Mouse (Mus musculus) forebrain, embryonic 11.5 days (tissue): Measurements from ENCODE around the gene Klhl29. TPM values are rescaled to one million over a fixed set of nuclear protein-coding genes. Genes with fewer than 3 reads are reported as not detected.
A peak's percentile ranks its signal among the peaks of the same experiment; 100 is the strongest.

Source experiments
- ATAC-seq: fragments of 200-750 bp; cut with Nextera tagmentation; replicated peaks from 2 replicates; pipeline ENCODE4 v1.8.0; 2017; ENCODE audit warnings: moderate TSS enrichment; ENCODE audit not compliant: low FRiP score
- DNase-seq: peaks from one replicate; pipeline ENCODE4 v3.0.0-alpha.2; 2017; ENCODE audit warnings: low spot score
- H3K27ac ChIP-seq: fragments of 300-500 bp; sonication (generic); 2 replicates; pipeline ENCODE4 v1.5.1; 2014; ENCODE audit warnings: low read depth, low read length
- H3K27me3 ChIP-seq: fragments of 300-500 bp; sonication (generic); 2 replicates; pipeline ENCODE4 v1.6.1; 2014; ENCODE audit warnings: mild to moderate bottlenecking, low read length, mixed read lengths; ENCODE audit not compliant: control insufficient read depth, insufficient read depth
- H3K36me3 ChIP-seq: fragments of 300-500 bp; sonication (generic); 2 replicates; pipeline ENCODE4 v1.6.1; 2014; ENCODE audit warnings: mild to moderate bottlenecking, low read length, moderate library complexity, mixed read lengths; ENCODE audit not compliant: control insufficient read depth, insufficient read depth
- H3K4me1 ChIP-seq: fragments of 300-500 bp; sonication (generic); replicated peaks from 2 replicates; pipeline ENCODE4 v1.6.1; 2014; ENCODE audit warnings: low read length, mixed read lengths; ENCODE audit not compliant: control insufficient read depth, insufficient read depth
- H3K4me2 ChIP-seq: fragments of 300-500 bp; sonication (generic); 2 replicates; pipeline ENCODE4 v1.6.1; 2014; ENCODE audit warnings: low read depth, mild to moderate bottlenecking, low read length, moderate library complexity, mixed read lengths; ENCODE audit not compliant: severe bottlenecking
- H3K4me3 ChIP-seq: fragments of 300-500 bp; sonication (generic); 2 replicates; pipeline ENCODE4 v1.5.1; 2014; ENCODE audit warnings: low read depth, low read length
- H3K9ac ChIP-seq: fragments of 300-500 bp; sonication (generic); 2 replicates; pipeline ENCODE4 v1.6.1; 2014; ENCODE audit warnings: low read length
- H3K9me3 ChIP-seq: fragments of 300-500 bp; sonication (generic); 2 replicates; pipeline ENCODE4 v1.6.1; 2016; ENCODE audit warnings: low read length, mixed read lengths; ENCODE audit not compliant: control insufficient read depth
- WGBS: fragments of 180-500 bp; shearing (Covaris S2); extraction: QIAGEN DNeasy Blood & Tissue Kit; methylation state at CpG from one replicate; pipeline ENCODE4 v1.1.7; 2014; 5-methylcytosine and 5-hydroxymethylcytosine counted together
- polyA plus RNA-seq: library from polyadenylated mRNA; unstranded; fragments of >200 nt; fragmentation: Nextera tagmentation; extraction: Ambion mirVana; gene quantifications from 2 replicates; pipeline ENCODE4 v1.2.1, GENCODE M21; 2014

Gene Klhl29
- polyA plus RNA-seq, 1 experiment from 2014 or later, result 3.8 TPM

GRCm38 (mm10) chr12:5108613-5109012 is 266.9 kb downstream of the Klhl29 start:
- Histone ChIP-seq H3K27ac (no peak overlapping the region), H3K27me3 (no peaks in the 10 kb centered on the region), H3K9ac (no peak overlapping the region), H3K4me1 (no peaks in the 10 kb centered on the region), H3K9me3 (no peaks in the 10 kb centered on the region), H3K4me2 (no peak overlapping the region), H3K4me3 (no peak overlapping the region), H3K36me3 (no peaks in the 10 kb centered on the region)
- ATAC-seq, result no peak
- DNase-seq, result no peak
- WGBS, result 91% methylated on average over 6 of the region's 6 CpGs

DNA sequence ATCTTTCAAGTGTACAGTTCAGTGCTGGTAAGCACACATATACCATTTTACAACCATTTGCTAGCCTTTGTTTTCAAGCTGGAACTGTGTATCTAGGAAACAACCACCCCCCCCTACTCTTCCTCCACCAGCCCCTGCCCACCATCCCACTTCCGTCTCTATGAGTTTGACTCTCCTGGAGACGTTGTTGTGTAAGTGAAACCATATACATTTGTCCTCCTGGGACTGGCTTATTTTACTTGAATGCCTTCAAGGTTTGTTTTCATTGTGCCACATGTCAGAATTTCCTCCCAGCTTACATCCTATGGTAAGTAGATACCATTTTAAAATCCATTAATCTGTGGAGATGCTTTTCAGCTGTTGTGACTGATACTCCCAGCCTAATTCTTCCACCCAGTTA is 267.7 kb downstream of the Klhl29 start:
- H3K27me3 ChIP-seq, result no peaks in the 10 kb centered on the region
- DNase-seq (no peak), ATAC-seq (no peak)

GRCm38 (mm10) chr12:5104422-5105052 is 270.9 kb downstream of the Klhl29 start:
- no peak overlapping the region for H3K4me3 ChIP-seq
- no peaks in the 10 kb centered on the region for H3K9me3 ChIP-seq
- no peak overlapping the region for H3K9ac ChIP-seq
- no peaks in the 10 kb centered on the region for H3K27me3 ChIP-seq
- H3K4me1 ChIP-seq, result no peaks in the 10 kb centered on the region
- ATAC-seq, result no peak
- DNase-seq, result no peak
- 88% methylated on average over 9 of the region's 9 CpGs for WGBS
- no peak overlapping the region for H3K27ac ChIP-seq
- H3K36me3 ChIP-seq, result no peaks in the 10 kb centered on the region
- no peak overlapping the region for H3K4me2 ChIP-seq

More for the DNA sequence above, 267.7 kb downstream of the Klhl29 start:
- WGBS, result 67% methylated on average over 2 of the region's 2 CpGs
- Histone ChIP-seq H3K9ac (no peak overlapping the region), H3K27ac (no peak overlapping the region), H3K9me3 (no peaks in the 10 kb centered on the region), H3K4me2 (no peak overlapping the region), H3K36me3 (no peaks in the 10 kb centered on the region), H3K4me1 (no peaks in the 10 kb centered on the region), H3K4me3 (no peak overlapping the region)

- no peak overlapping the region for H3K4me2 ChIP-seq
- H3K4me3 ChIP-seq, result no peak overlapping the region
- H3K9me3 ChIP-seq, result no peaks in the 10 kb centered on the region
- no peaks in the 10 kb centered on the region for H3K27me3 ChIP-seq
- H3K27ac ChIP-seq, result no peak overlapping the region
- WGBS, result 83% methylated on average over 13 of the region's 13 CpGs
- H3K9ac ChIP-seq, result no peak overlapping the region
- no peaks in the 10 kb centered on the region for H3K36me3 ChIP-seq
- H3K4me1 ChIP-seq, result no peaks in the 10 kb centered on the region
- DNase-seq (no peak), ATAC-seq (0 out of 2 replicates have a peak, but pooled peaks have one; percentile 2)
Observed at GRCm38 (mm10) chr12:5101411-5102024, 274.0 kb downstream of the Klhl29 start.

DNA sequence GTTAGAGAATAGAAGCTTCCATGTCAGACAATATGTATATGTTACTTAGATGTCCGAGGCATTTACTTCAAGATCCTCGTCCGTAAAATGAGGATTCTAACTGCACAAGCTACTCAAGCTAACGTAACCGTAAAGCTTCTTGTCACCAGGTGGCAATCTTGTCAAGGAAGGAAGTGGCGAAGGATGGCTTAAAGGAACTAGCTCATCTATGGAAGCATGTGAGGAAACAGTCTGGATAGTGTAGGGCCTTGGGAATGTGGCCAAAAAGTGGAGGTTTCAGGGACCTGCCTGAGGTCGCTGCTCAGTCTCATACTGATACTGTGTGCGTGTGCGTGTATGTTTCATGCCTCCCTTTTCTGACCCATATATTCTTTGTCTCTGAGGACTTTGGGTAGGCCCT is 275.9 kb downstream of the Klhl29 start:
- Histone ChIP-seq H3K36me3 (no peaks in the 10 kb centered on the region), H3K4me3 (no peak overlapping the region), H3K4me2 (no peak overlapping the region), H3K9me3 (no peaks in the 10 kb centered on the region), H3K27ac (no peak overlapping the region), H3K9ac (no peak overlapping the region), H3K27me3 (no peaks in the 10 kb centered on the region), H3K4me1 (no peaks in the 10 kb centered on the region)
- DNase-seq (no peak), ATAC-seq (no peak)
- WGBS, result 93% methylated on average over 9 of the region's 9 CpGs

GRCm38 (mm10) chr12:5088639-5089038 is 286.8 kb downstream of the Klhl29 start:
- 48% methylated on average over 1 of the region's 1 CpGs for WGBS

GRCm38 (mm10) chr12:5087787-5088519 is 287.5 kb downstream of the Klhl29 start:
- ATAC-seq, result peak; percentile 67; the same call in 1 of the 2 replicates
- Histone ChIP-seq H3K9ac (no peak overlapping the region), H3K27me3 (no peaks in the 10 kb centered on the region), H3K4me3 (no peak overlapping the region), H3K36me3 (no peaks in the 10 kb centered on the region), H3K4me2 (no peak overlapping the region), H3K27ac (0 out of 2 replicates have a peak overlapping the region, but pooled peaks have one; percentile 6), H3K9me3 (no peaks in the 10 kb centered on the region), H3K4me1 (0 out of 2 replicates have a peak, but pooled peaks cover 2% of the 10 kb centered on the region)
- DNase-seq, result no peak
- 55% methylated on average over 10 of the region's 10 CpGs for WGBS

More at GRCm38 (mm10) chr12:5088639-5089038, 286.8 kb downstream of the Klhl29 start:
- Histone ChIP-seq H3K4me2 (no peak overlapping the region), H3K27ac (no peak overlapping the region), H3K27me3 (no peaks in the 10 kb centered on the region), H3K4me1 (0 out of 2 replicates have a peak, but pooled peaks cover 2% of the 10 kb centered on the region), H3K9me3 (no peaks in the 10 kb centered on the region), H3K9ac (no peak overlapping the region), H3K36me3 (no peaks in the 10 kb centered on the region), H3K4me3 (no peak overlapping the region)
- DNase-seq (no peak), ATAC-seq (0 out of 2 replicates have a peak, but pooled peaks have one; percentile 12)

GRCm38 (mm10) chr12:5084714-5085113 is 290.8 kb downstream of the Klhl29 start:
- Histone ChIP-seq H3K27me3 (no peaks in the 10 kb centered on the region), H3K36me3 (no peaks in the 10 kb centered on the region), H3K9ac (no peak overlapping the region), H3K4me3 (no peak overlapping the region), H3K4me2 (no peak overlapping the region), H3K27ac (no peak overlapping the region), H3K4me1 (no peaks in the 10 kb centered on the region), H3K9me3 (no peaks in the 10 kb centered on the region)
- ATAC-seq (no peak), DNase-seq (no peak)
- WGBS, result 95% methylated on average over 5 of the region's 5 CpGs
